Mouse (Mus musculus): ENCODE measurements around the gene Zfp664.

The Zfp664 gene

GRCm38 (mm10) chr5:124929425-124930054 lies 67.0 kb downstream of the Zfp664 start:
- peak; percentile 51 to 58 for DNase-seq

- peak; percentile 54 to 65 for DNase-seq
Measured at GRCm38 (mm10) chr5:124930055-124930439, 67.6 kb downstream of the Zfp664 start.

DNA sequence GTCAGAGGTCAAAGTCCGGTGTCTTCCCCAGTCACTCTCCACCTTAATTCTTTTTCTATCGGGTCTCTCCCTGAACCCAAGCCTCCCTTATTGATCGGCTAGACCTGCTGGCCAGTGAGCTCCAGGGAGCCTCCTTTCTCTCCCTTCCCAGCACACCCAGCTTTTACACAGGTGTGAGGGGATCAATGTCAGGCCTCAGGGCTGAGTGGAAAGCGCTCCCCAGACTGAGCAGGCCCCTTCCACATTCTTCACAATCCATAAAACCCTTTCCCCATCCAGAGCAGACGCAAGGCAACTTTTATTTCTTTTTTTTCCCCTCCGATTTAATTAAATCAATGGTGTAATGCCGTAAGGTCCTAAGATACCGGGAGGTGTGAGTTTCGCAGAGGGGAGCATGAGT lies 68.1 kb downstream of the Zfp664 start:
- DNase-seq, result no peak

- DNase-seq, result no peak
Measured at GRCm38 (mm10) chr5:124931076-124931475, 68.6 kb downstream of the Zfp664 start.

DNA sequence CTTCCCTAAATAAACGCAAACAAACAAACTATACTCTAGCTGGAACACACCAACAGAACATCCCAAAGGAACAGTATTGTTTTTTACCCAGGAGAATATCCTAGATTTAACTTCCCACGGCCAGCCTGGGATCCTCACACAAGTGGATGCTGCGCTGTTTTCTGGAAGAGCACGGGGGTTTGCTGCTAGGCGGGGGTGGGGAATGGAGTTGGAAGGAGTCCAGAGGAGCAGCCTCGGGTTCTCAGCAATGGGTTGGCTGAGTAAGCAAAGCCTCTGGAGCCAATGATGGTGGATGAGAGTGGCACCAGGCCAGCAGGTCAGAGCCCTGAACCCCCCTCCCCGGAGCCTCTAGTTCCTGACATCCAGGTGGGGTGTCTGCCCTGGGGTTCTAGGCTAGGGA lies 72.1 kb downstream of the Zfp664 start:
- no peak for DNase-seq

GRCm38 (mm10) chr5:124943181-124943792 lies 80.8 kb downstream of the Zfp664 start:
- no peak for DNase-seq

DNA sequence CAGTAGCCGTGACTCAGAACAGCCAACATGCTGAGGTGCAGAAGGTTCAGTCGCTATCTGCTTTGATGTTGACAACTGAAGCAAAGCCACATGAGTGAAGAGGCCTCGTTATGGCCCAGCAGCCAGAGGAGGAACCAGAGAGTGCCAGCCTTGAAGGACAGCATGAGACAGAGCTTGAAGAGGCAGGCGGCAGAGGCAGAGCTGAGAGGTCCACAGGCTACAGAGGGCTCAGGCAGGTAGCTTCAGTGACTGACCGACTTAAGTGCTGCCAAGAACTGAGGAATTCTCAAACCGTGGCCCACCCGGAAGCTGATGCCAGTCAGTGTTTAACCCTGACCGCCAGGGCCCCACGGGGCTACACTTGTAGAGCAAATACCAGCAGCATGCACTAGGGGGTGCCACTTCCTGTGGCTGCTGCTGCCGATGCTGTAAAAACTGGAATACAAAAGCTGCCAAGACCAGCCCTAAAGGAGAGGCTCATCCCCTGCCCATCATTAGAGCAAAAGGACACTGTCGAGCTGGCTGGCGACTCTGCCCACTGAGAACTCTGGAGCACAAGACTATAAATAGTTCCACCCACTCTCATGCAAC lies 81.4 kb downstream of the Zfp664 start:
- DNase-seq, result peak; percentile 62 to 80

- DNase-seq, result no peak
Measured at GRCm38 (mm10) chr5:124944384-124944783, 81.9 kb downstream of the Zfp664 start.

GRCm38 (mm10) chr5:124945046-124945445 lies 82.6 kb downstream of the Zfp664 start:
- DNase-seq, result no peak

DNA sequence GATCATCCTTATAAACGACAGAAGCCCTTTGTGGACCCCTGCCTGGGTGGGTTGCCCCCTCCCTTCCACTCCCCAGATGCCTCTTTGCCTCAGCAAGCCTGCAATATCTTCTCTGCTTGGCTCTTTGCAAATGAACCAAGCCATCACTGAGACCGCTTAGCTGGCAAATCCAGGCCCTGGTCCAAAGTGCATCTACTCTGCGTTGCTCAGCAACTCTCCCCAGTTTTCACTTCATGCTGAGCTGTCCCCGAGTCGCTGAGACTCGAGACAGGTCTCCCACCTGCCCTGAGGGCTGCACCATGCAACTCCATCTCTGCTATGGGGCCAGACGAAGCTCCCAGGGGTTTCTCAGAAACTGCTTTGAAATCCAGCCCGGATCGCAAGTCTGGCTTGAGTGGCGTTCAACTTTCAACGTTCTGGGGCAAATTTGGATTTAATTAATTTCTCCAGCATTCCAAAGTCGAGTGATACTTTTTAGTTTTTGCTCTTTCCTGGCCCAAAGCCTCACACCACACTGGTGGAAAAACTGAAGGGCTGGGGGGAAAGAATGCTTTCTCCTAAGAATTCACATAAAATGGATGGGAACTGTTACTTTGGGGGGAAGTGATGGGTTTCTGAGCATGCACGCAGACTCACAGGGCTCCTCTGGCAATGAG lies 88.3 kb downstream of the Zfp664 start:
- DNase-seq, result no peak

DNA sequence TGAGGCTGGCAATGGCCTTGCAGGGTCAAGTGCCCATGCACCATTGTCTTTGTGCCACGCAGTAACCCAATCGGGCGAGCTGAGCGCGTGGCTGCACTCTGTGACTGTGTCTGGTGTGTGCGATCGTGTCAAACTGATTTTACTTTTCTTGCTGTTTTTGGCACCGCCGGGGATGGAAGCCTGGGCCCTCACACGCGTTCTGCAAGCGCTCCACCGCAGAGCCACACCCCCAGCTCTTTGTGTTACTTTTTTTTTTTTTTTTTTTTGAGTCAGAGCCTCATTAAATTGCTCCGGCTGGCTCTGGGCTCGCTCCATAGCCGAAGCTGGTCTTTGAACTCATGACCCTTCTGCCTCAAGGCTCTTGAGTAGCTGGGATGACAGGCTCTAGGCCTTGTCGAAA lies 88.8 kb downstream of the Zfp664 start:
- no peak for DNase-seq
